Mouse (Mus musculus) heart, adult 8-10 months (tissue): ENCODE measurements around the gene Atp8a1. TPM values are rescaled to one million over a fixed set of nuclear protein-coding genes. Genes with fewer than 3 reads are reported as not detected.

Experiments
- DNase-seq: peaks from one replicate; pipeline ENCODE4 v3.0.0; 2022; ENCODE audit warnings: low spot score
- total RNA-seq, 4 experiments: library from RNA; stranded (reverse); gene quantifications; 2 replicates each; pipeline ENCODE4 v1.2.4; 2022

Gene Atp8a1
- total RNA-seq, result 10 to 100 TPM; 24.5 to 29.8 (median 26.1) TPM

GRCm38 (mm10) chr5:67847253-67848165, at the start of gene Atp8a1:
Atp8a1 (minus strand) TSS chr5:67847434.
- DNase-seq, result peak; percentile 97

- DNase-seq, result no peak
Measured at GRCm38 (mm10) chr5:67884422-67885210, 37.4 kb upstream of the Atp8a1 start.

- no peak for DNase-seq
Measured at GRCm38 (mm10) chr5:67883564-67884171, 36.4 kb upstream of the Atp8a1 start.

- DNase-seq, result no peak
Measured at GRCm38 (mm10) chr5:67871414-67871813, 24.2 kb upstream of the Atp8a1 start.

- no peak for DNase-seq
Measured at GRCm38 (mm10) chr5:67866221-67866620, 19.0 kb upstream of the Atp8a1 start.

- no peak for DNase-seq
Measured at GRCm38 (mm10) chr5:67865670-67866069, 18.4 kb upstream of the Atp8a1 start.

GRCm38 (mm10) chr5:67864508-67865060, 17.4 kb upstream of the Atp8a1 start:
- DNase-seq, result no peak

GRCm38 (mm10) chr5:67863950-67864391, 16.7 kb upstream of the Atp8a1 start:
- DNase-seq, result no peak

- no peak for DNase-seq
Measured at GRCm38 (mm10) chr5:67854963-67855606, 7.9 kb upstream of the Atp8a1 start.

GRCm38 (mm10) chr5:67852860-67853259, 5.6 kb upstream of the Atp8a1 start:
- DNase-seq, result no peak

- no peak for DNase-seq
Measured at GRCm38 (mm10) chr5:67849411-67849810, 2.2 kb upstream of the Atp8a1 start.

GRCm38 (mm10) chr5:67848511-67849014, 1.3 kb upstream of the Atp8a1 start:
- no peak for DNase-seq

- DNase-seq, result peak; percentile 34
Measured at GRCm38 (mm10) chr5:67846361-67847224, 641 bp downstream of the Atp8a1 start.

- DNase-seq, result no peak
Measured at GRCm38 (mm10) chr5:67845190-67845691, 2.0 kb downstream of the Atp8a1 start.

- no peak for DNase-seq
Measured at GRCm38 (mm10) chr5:67844070-67844469, 3.2 kb downstream of the Atp8a1 start.

GRCm38 (mm10) chr5:67842306-67842705, 4.9 kb downstream of the Atp8a1 start:
- DNase-seq, result no peak

- DNase-seq, result no peak
Measured at GRCm38 (mm10) chr5:67833841-67834240, 13.4 kb downstream of the Atp8a1 start.

GRCm38 (mm10) chr5:67831293-67832147, 15.7 kb downstream of the Atp8a1 start:
- DNase-seq, result no peak

GRCm38 (mm10) chr5:67828356-67828755, 18.9 kb downstream of the Atp8a1 start:
- DNase-seq, result no peak
